Mouse (Mus musculus): ENCODE measurements at regions not wholly inside any gene's neighbourhood (a gene's known extent, or its start where the extent isn't known, plus 50 kb on each side); places are given as distances from the start of the nearest gene placed in this dataset.

GRCm38 (mm10) chr2:9658880-9659279, 222.2 kb upstream of the 4930412O13Rik start:
- Histone ChIP-seq H3K27me3 (ENCODE audit: insufficient read depth, low read length) (no peaks in the 10 kb centered on the region), H3K9ac (replicated peaks; ENCODE audit: low read length) (no peak overlapping the region), H3K4me2 (ENCODE audit: low read depth, low read length) (no peak overlapping the region), H3K4me1 (ENCODE audit: insufficient read depth, low read length) (no peaks in the 10 kb centered on the region), H3K9me3 (ENCODE audit: low read length) (no peaks in the 10 kb centered on the region), H3K27ac (no peak overlapping the region), H3K36me3 (ENCODE audit: insufficient read depth, low read length) (no peaks in the 10 kb centered on the region), H3K4me3 (ENCODE audit: low read length) (no peak overlapping the region)
- DNase-seq (ENCODE audit: low spot score) (no peak), ATAC-seq (no peak)
- 96% methylated on average over 4 of the region's 4 CpGs for WGBS
- no peak for TF ChIP-seq CTCF (IDR thresholded peaks at IDR 0.05; ENCODE audit: low read depth)

GRCm38 (mm10) chr2:9669621-9670020, 211.4 kb upstream of the 4930412O13Rik start:
- ATAC-seq = no peak
- no peak for TF ChIP-seq CTCF (IDR thresholded peaks at IDR 0.05; ENCODE audit: low read depth)
- WGBS = 67% methylated on average over 4 of the region's 4 CpGs

GRCm38 (mm10) chr2:9681691-9682152, 199.3 kb upstream of the 4930412O13Rik start:
- ATAC-seq (no peak), DNase-seq (ENCODE audit: low spot score) (no peak)
- Histone ChIP-seq H3K9ac (replicated peaks; ENCODE audit: low read length) (no peak overlapping the region), H3K36me3 (ENCODE audit: insufficient read depth, low read length) (no peaks in the 10 kb centered on the region), H3K4me2 (ENCODE audit: low read depth, low read length) (no peak overlapping the region), H3K27me3 (ENCODE audit: insufficient read depth, low read length) (no peaks in the 10 kb centered on the region), H3K9me3 (ENCODE audit: low read length) (no peaks in the 10 kb centered on the region), H3K4me1 (ENCODE audit: insufficient read depth, low read length) (no peaks in the 10 kb centered on the region), H3K27ac (no peak overlapping the region), H3K4me3 (ENCODE audit: low read length) (no peak overlapping the region)
- TF ChIP-seq CTCF (IDR thresholded peaks at IDR 0.05; ENCODE audit: low read depth) = no peak
- 74% methylated on average over 7 of the region's 7 CpGs for WGBS

More at GRCm38 (mm10) chr2:9669621-9670020, 211.4 kb upstream of the 4930412O13Rik start:
- Histone ChIP-seq H3K4me2 (ENCODE audit: low read depth, low read length) (no peak overlapping the region), H3K36me3 (ENCODE audit: insufficient read depth, low read length) (no peaks in the 10 kb centered on the region), H3K27me3 (ENCODE audit: insufficient read depth, low read length) (no peaks in the 10 kb centered on the region), H3K4me1 (ENCODE audit: insufficient read depth, low read length) (no peaks in the 10 kb centered on the region), H3K9me3 (ENCODE audit: low read length) (no peaks in the 10 kb centered on the region), H3K9ac (replicated peaks; ENCODE audit: low read length) (no peak overlapping the region), H3K4me3 (ENCODE audit: low read length) (no peak overlapping the region), H3K27ac (no peak overlapping the region)
- DNase-seq (ENCODE audit: low spot score) = no peak

GRCm38 (mm10) chr2:9683673-9684210, 197.3 kb upstream of the 4930412O13Rik start:
- ATAC-seq (no peak), DNase-seq (ENCODE audit: low spot score) (no peak)
- Histone ChIP-seq H3K9me3 (ENCODE audit: low read length) (no peaks in the 10 kb centered on the region), H3K27ac (no peak overlapping the region), H3K4me1 (ENCODE audit: insufficient read depth, low read length) (no peaks in the 10 kb centered on the region), H3K36me3 (ENCODE audit: insufficient read depth, low read length) (no peaks in the 10 kb centered on the region), H3K27me3 (ENCODE audit: insufficient read depth, low read length) (no peaks in the 10 kb centered on the region), H3K4me3 (ENCODE audit: low read length) (no peak overlapping the region), H3K4me2 (ENCODE audit: low read depth, low read length) (no peak overlapping the region), H3K9ac (replicated peaks; ENCODE audit: low read length) (no peak overlapping the region)
- WGBS = 97% methylated on average over 2 of the region's 2 CpGs
- TF ChIP-seq CTCF (IDR thresholded peaks at IDR 0.05; ENCODE audit: low read depth) = no peak

- no peaks in the 10 kb centered on the region for H3K36me3 ChIP-seq (ENCODE audit: insufficient read depth, low read length)
- no peaks in the 10 kb centered on the region for H3K9me3 ChIP-seq (ENCODE audit: low read length)
- no peak for ATAC-seq
- H3K9ac ChIP-seq (replicated peaks; ENCODE audit: low read length) = no peak overlapping the region
- H3K27ac ChIP-seq = no peak overlapping the region
- no peak for TF ChIP-seq CTCF (IDR thresholded peaks at IDR 0.05; ENCODE audit: low read depth)
- H3K4me3 ChIP-seq (ENCODE audit: low read length) = no peak overlapping the region
- H3K4me1 ChIP-seq (ENCODE audit: insufficient read depth, low read length) = no peaks in the 10 kb centered on the region
- no peak overlapping the region for H3K4me2 ChIP-seq (ENCODE audit: low read depth, low read length)
- 87% methylated on average over 7 of the region's 7 CpGs for WGBS
- no peaks in the 10 kb centered on the region for H3K27me3 ChIP-seq (ENCODE audit: insufficient read depth, low read length)
- DNase-seq (ENCODE audit: low spot score) = no peak
These were observed 192.9 kb upstream of the 4930412O13Rik start for GRCm38 (mm10) chr2:9688176-9688575.

- Histone ChIP-seq H3K4me1 (ENCODE audit: insufficient read depth, low read length) (no peaks in the 10 kb centered on the region), H3K36me3 (ENCODE audit: insufficient read depth, low read length) (no peaks in the 10 kb centered on the region), H3K4me2 (ENCODE audit: low read depth, low read length) (no peak overlapping the region), H3K27ac (no peak overlapping the region), H3K27me3 (ENCODE audit: insufficient read depth, low read length) (no peaks in the 10 kb centered on the region), H3K4me3 (ENCODE audit: low read length) (no peak overlapping the region), H3K9ac (replicated peaks; ENCODE audit: low read length) (no peak overlapping the region), H3K9me3 (ENCODE audit: low read length) (no peaks in the 10 kb centered on the region)
- ATAC-seq (no peak), DNase-seq (ENCODE audit: low spot score) (no peak)
- WGBS = 83% methylated on average over 5 of the region's 5 CpGs
- TF ChIP-seq CTCF (IDR thresholded peaks at IDR 0.05; ENCODE audit: low read depth) = no peak
These were observed 191.5 kb upstream of the 4930412O13Rik start for GRCm38 (mm10) chr2:9689518-9689917.

GRCm38 (mm10) chr2:9691506-9691905, 189.5 kb upstream of the 4930412O13Rik start:
- no peaks in the 10 kb centered on the region for H3K27me3 ChIP-seq (ENCODE audit: insufficient read depth, low read length)
- H3K4me2 ChIP-seq (ENCODE audit: low read depth, low read length) = no peak overlapping the region
- H3K9ac ChIP-seq (replicated peaks; ENCODE audit: low read length) = no peak overlapping the region
- no peak overlapping the region for H3K27ac ChIP-seq
- no peak overlapping the region for H3K4me3 ChIP-seq (ENCODE audit: low read length)
- no peaks in the 10 kb centered on the region for H3K4me1 ChIP-seq (ENCODE audit: insufficient read depth, low read length)
- no peak for TF ChIP-seq CTCF (IDR thresholded peaks at IDR 0.05; ENCODE audit: low read depth)
- ATAC-seq (no peak), DNase-seq (ENCODE audit: low spot score) (no peak)
- 65% methylated on average over 5 of the region's 5 CpGs for WGBS
- no peaks in the 10 kb centered on the region for H3K9me3 ChIP-seq (ENCODE audit: low read length)
- no peaks in the 10 kb centered on the region for H3K36me3 ChIP-seq (ENCODE audit: insufficient read depth, low read length)
